ENCODE assay signal across 9 mouse cellular contexts in genomic region chr9:14523408-14524043, GRCm38 (mm10). TPM values are rescaled to one million over a fixed set of nuclear protein-coding genes. Genes with fewer than 3 reads are reported as not detected.
A peak's percentile ranks its signal among the peaks of the same experiment; 100 is the strongest.
DNase-seq lines count a peak whose midpoint lies in the region; ATAC-seq and TF ChIP-seq lines count a peak whose summit lies in the region.
"Had no signal": no experiment of that assay in that cellular context is flagged by ENCODE, and none has a peak within 500 bp of the region (broad histone marks: within the 10 kb centered on the region; RNA-seq: fewer than 3 reads in every experiment).

No protein-coding gene starts in this region.

- 0 out of 2 replicates have a peak overlapping the region, but pooled peaks have one; percentile 6 for H3K9ac ChIP-seq in heart, embryonic 16.5 days (ENCODE audit: low read length)
- H3K9ac ChIP-seq in liver, embryonic 13.5 days, result no peak overlapping the region
- no peak overlapping the region for H3K9ac ChIP-seq in neural tube, embryonic 13.5 days
- H3K9ac ChIP-seq in stomach, postnatal 0 days (ENCODE audit: low read length), result no peak overlapping the region
- H3K9ac ChIP-seq: embryonic facial prominence, embryonic 13.5 days had no signal

- H3K4me2 ChIP-seq in heart, embryonic 16.5 days (ENCODE audit: low read depth, low read length), result no peak overlapping the region
- no peak overlapping the region for H3K4me2 ChIP-seq in liver, embryonic 13.5 days
- H3K4me2 ChIP-seq in neural tube, embryonic 13.5 days, result no peak overlapping the region
- H3K4me2 ChIP-seq in stomach, postnatal 0 days (replicated peaks; ENCODE audit: low read depth), result no peak overlapping the region
- H3K4me2 ChIP-seq: embryonic facial prominence, embryonic 13.5 days had no signal

- H3K27me3 ChIP-seq in heart, embryonic 16.5 days (ENCODE audit: control insufficient read depth, insufficient read depth, low read length), result no peaks in the 10 kb centered on the region
- no peaks in the 10 kb centered on the region for H3K27me3 ChIP-seq in liver, embryonic 13.5 days
- H3K27me3 ChIP-seq in neural tube, embryonic 13.5 days, result no peaks in the 10 kb centered on the region
- no peaks in the 10 kb centered on the region for H3K27me3 ChIP-seq in stomach, postnatal 0 days (ENCODE audit: control insufficient read depth, insufficient read depth, low read length)
- H3K27me3 ChIP-seq: embryonic facial prominence, embryonic 13.5 days had no signal

- H3K36me3 ChIP-seq in heart, embryonic 16.5 days (ENCODE audit: control insufficient read depth, insufficient read depth), result no peaks in the 10 kb centered on the region
- no peaks in the 10 kb centered on the region for H3K36me3 ChIP-seq in liver, embryonic 13.5 days
- H3K36me3 ChIP-seq in neural tube, embryonic 13.5 days, result no peaks in the 10 kb centered on the region
- H3K36me3 ChIP-seq in stomach, postnatal 0 days (ENCODE audit: control insufficient read depth, insufficient read depth, low read length), result no peaks in the 10 kb centered on the region
- H3K36me3 ChIP-seq: embryonic facial prominence, embryonic 13.5 days had no signal

- DNase-seq in brain, adult 2 months (ENCODE audit: low read depth, low spot score), result peak; percentile 89
- DNase-seq in fibroblast of lung, adult 2 months (ENCODE audit: low read depth), result peak; percentile 61
- DNase-seq in kidney, postnatal 14 days, result peak; percentile 84
- DNase-seq in liver, embryonic 13.5 days, result peak; percentile 19
- DNase-seq in stomach, postnatal 0 days (ENCODE audit: low spot score), result peak; percentile 78

- peaks cover 17% of the 10 kb centered on the region; the same call in 1 of the 2 replicates for H3K4me1 ChIP-seq in heart, embryonic 16.5 days (ENCODE audit: control insufficient read depth, insufficient read depth, low read length)
- no peaks in the 10 kb centered on the region for H3K4me1 ChIP-seq in liver, embryonic 13.5 days (replicated peaks)
- no peaks in the 10 kb centered on the region for H3K4me1 ChIP-seq in neural tube, embryonic 13.5 days (replicated peaks)
- H3K4me1 ChIP-seq in stomach, postnatal 0 days (replicated peaks; ENCODE audit: control insufficient read depth, insufficient read depth), result 0 out of 2 replicates have a peak, but pooled peaks cover 2% of the 10 kb centered on the region

- H3K9me3 ChIP-seq in heart, embryonic 16.5 days (replicated peaks; ENCODE audit: control insufficient read depth, low read length), result no peaks in the 10 kb centered on the region
- H3K9me3 ChIP-seq in liver, embryonic 13.5 days (replicated peaks), result no peaks in the 10 kb centered on the region
- no peaks in the 10 kb centered on the region for H3K9me3 ChIP-seq in neural tube, embryonic 13.5 days
- no peaks in the 10 kb centered on the region for H3K9me3 ChIP-seq in stomach, postnatal 0 days (ENCODE audit: control insufficient read depth, low read length)
- H3K9me3 ChIP-seq: embryonic facial prominence, embryonic 13.5 days had no signal

- peak; percentile 93 for TF ChIP-seq CTCF in stomach, postnatal 0 days (IDR thresholded peaks at IDR 0.05; ENCODE audit: low read depth)

- no peak for TF ChIP-seq EP300 in stomach, postnatal 0 days (optimal IDR thresholded peaks at IDR 0.05)

- 2% methylated on average over 4 of the region's 4 CpGs for WGBS in heart, embryonic 16.5 days
- 8% methylated on average over 4 of the region's 4 CpGs for WGBS in liver, embryonic 13.5 days (ENCODE audit: insufficient replicate concordance)
- WGBS in neural tube, embryonic 13.5 days, result 7% methylated on average over 4 of the region's 4 CpGs
- 2% methylated on average over 4 of the region's 4 CpGs for WGBS in stomach, postnatal 0 days

- ATAC-seq in CD4-positive, CD25-positive, alpha-beta regulatory T cell, adult 4 months, result peak; percentile 93
- ATAC-seq in heart, embryonic 16.5 days (replicated peaks; ENCODE audit: extremely low read depth, insufficient read depth, low FRiP score), result no peak; the same call in 1 of the 2 replicates
- ATAC-seq in liver, embryonic 13.5 days (ENCODE audit: low read depth), result no peak
- peak; percentile 81; the same call in 1 of the 2 replicates for ATAC-seq in neural tube, embryonic 13.5 days (ENCODE audit: low read depth)
- peak; percentile 78 for ATAC-seq in stomach, postnatal 0 days (ENCODE audit: low FRiP score, low TSS enrichment)

- no peak overlapping the region for H3K27ac ChIP-seq in heart, embryonic 16.5 days (ENCODE audit: low read length)
- no peak overlapping the region for H3K27ac ChIP-seq in liver, embryonic 13.5 days
- no peak overlapping the region for H3K27ac ChIP-seq in neural tube, embryonic 13.5 days (replicated peaks)
- no peak overlapping the region for H3K27ac ChIP-seq in stomach, postnatal 0 days (replicated peaks)
- H3K27ac ChIP-seq: embryonic facial prominence, embryonic 13.5 days had no signal

- H3K4me3 ChIP-seq in heart, embryonic 16.5 days (ENCODE audit: low read length), result no peak overlapping the region
- no peak overlapping the region for H3K4me3 ChIP-seq in liver, embryonic 13.5 days (replicated peaks)
- H3K4me3 ChIP-seq in neural tube, embryonic 13.5 days, result no peak overlapping the region
- H3K4me3 ChIP-seq in stomach, postnatal 0 days (ENCODE audit: low read depth, low read length), result no peak overlapping the region
- H3K4me3 ChIP-seq: embryonic facial prominence, embryonic 13.5 days had no signal

RNA-seq across cellular contexts. Expression of gene Cwc15, which starts 23.1 kb away (rescaled TPM):
- 100 to 1,000 TPM; 189 to 201 TPM for polyA plus RNA-seq in CD4-positive, CD25-positive, alpha-beta regulatory T cell, adult 4 months (2017; shearing (Covaris generic))
- polyA plus RNA-seq in heart, embryonic 16.5 days (2015; fragmentation: Nextera tagmentation; extraction: Ambion mirVana), result 108 and 116 TPM in 2 replicates
- polyA plus RNA-seq in liver, embryonic 13.5 days (2015; fragmentation: Nextera tagmentation; extraction: Ambion mirVana), result 86.3 and 104 TPM in 2 replicates
- polyA plus RNA-seq in neural tube, embryonic 13.5 days (2015; fragmentation: Nextera tagmentation; extraction: Ambion mirVana), result 162 and 178 TPM in 2 replicates
- 115 and 120 TPM in 2 replicates for polyA plus RNA-seq in stomach, postnatal 0 days (2015; fragmentation: Nextera tagmentation; extraction: Ambion mirVana)

RNA-seq across cellular contexts. Expression of gene Kdm4d, which starts 23.2 kb away (rescaled TPM):
- 1 to 10 TPM; 2.4 to 2.5 TPM for polyA plus RNA-seq in CD4-positive, CD25-positive, alpha-beta regulatory T cell, adult 4 months (2017; shearing (Covaris generic))
- polyA plus RNA-seq in heart, embryonic 16.5 days (2015; fragmentation: Nextera tagmentation; extraction: Ambion mirVana), result 0.12 TPM in 1 of 2 replicates, not detected in the other
- 0.05 TPM in 2 replicates for polyA plus RNA-seq in liver, embryonic 13.5 days (2015; fragmentation: Nextera tagmentation; extraction: Ambion mirVana)
- polyA plus RNA-seq in neural tube, embryonic 13.5 days (2015; fragmentation: Nextera tagmentation; extraction: Ambion mirVana), result 0.32 and 0.64 TPM in 2 replicates
- 0.16 and 0.21 TPM in 2 replicates for polyA plus RNA-seq in stomach, postnatal 0 days (2015; fragmentation: Nextera tagmentation; extraction: Ambion mirVana)

Comparison
In these comparisons a context has a peak if more than half of its experiments do, and no peak if none do; other contexts are left out.
1. ATAC-seq: peak in CD4-positive, CD25-positive, alpha-beta regulatory T cell, adult 4 months (single experiment), neural tube, embryonic 13.5 days (single experiment) and stomach, postnatal 0 days (single experiment); none in heart, embryonic 16.5 days (single experiment) and liver, embryonic 13.5 days (single experiment).
2. DNase-seq: peak in every context shown above with its lines; median percentile 89 in brain, adult 2 months; 84 in kidney, postnatal 14 days; 78 in stomach, postnatal 0 days; 61 in fibroblast of lung, adult 2 months; 19 in liver, embryonic 13.5 days.